Mouse (Mus musculus) naive thymus-derived CD4-positive, alpha-beta T cell, adult 2 months (primary cell): Measurements from ENCODE around the gene Sh3d21.
"Not testable (repeated sequence)": the region's sequence is repeated elsewhere in the genome, so short reads cannot be mapped to it uniquely, and the experiment has no call there.

Experiments
- DNase-seq: peaks from one replicate; pipeline ENCODE4 v3.0.0-alpha.2; 2011; ENCODE audit warnings: low read depth

The Sh3d21 gene

GRCm38 (mm10) chr4:126168851-126169250 lies 5.6 kb upstream of the Sh3d21 start:
- DNase-seq = no peak

GRCm38 (mm10) chr4:126166084-126166483 lies 2.8 kb upstream of the Sh3d21 start:
- DNase-seq = no peak

GRCm38 (mm10) chr4:126165092-126165491 lies 1.8 kb upstream of the Sh3d21 start:
- DNase-seq = not testable (repeated sequence)

GRCm38 (mm10) chr4:126163685-126164084 lies 394 bp upstream of the Sh3d21 start:
- no peak for DNase-seq

GRCm38 (mm10) chr4:126162544-126163066 lies 686 bp downstream of the Sh3d21 start:
- DNase-seq = peak; percentile 81

- DNase-seq = no peak
These were observed 1.3 kb downstream of the Sh3d21 start for GRCm38 (mm10) chr4:126161986-126162385.

GRCm38 (mm10) chr4:126161456-126161855 lies 1.8 kb downstream of the Sh3d21 start:
- no peak for DNase-seq

GRCm38 (mm10) chr4:126160981-126161380 lies 2.3 kb downstream of the Sh3d21 start:
- no peak for DNase-seq

- DNase-seq = no peak
These were observed 3.8 kb downstream of the Sh3d21 start for GRCm38 (mm10) chr4:126159455-126159854.

- DNase-seq = peak; percentile 52
These were observed 5.7 kb downstream of the Sh3d21 start for GRCm38 (mm10) chr4:126157562-126157961.

- peak; percentile 68 for DNase-seq
These were observed 6.7 kb downstream of the Sh3d21 start for GRCm38 (mm10) chr4:126156617-126157016.

GRCm38 (mm10) chr4:126155869-126156268 lies 7.4 kb downstream of the Sh3d21 start:
- DNase-seq = no peak

GRCm38 (mm10) chr4:126155183-126155582 lies 8.1 kb downstream of the Sh3d21 start:
- no peak for DNase-seq

GRCm38 (mm10) chr4:126152864-126153263 lies 10.4 kb downstream of the Sh3d21 start:
- no peak for DNase-seq

- no peak for DNase-seq
These were observed 11.4 kb downstream of the Sh3d21 start for GRCm38 (mm10) chr4:126151701-126152440.

- no peak for DNase-seq
These were observed 12.4 kb downstream of the Sh3d21 start for GRCm38 (mm10) chr4:126150949-126151320.

GRCm38 (mm10) chr4:126150297-126150948 lies 12.9 kb downstream of the Sh3d21 start:
- DNase-seq = peak; percentile 38

- DNase-seq = no peak
These were observed 13.5 kb downstream of the Sh3d21 start for GRCm38 (mm10) chr4:126149798-126150197.

GRCm38 (mm10) chr4:126149041-126149676 lies 14.1 kb downstream of the Sh3d21 start:
- DNase-seq = no peak

GRCm38 (mm10) chr4:126148161-126148961 lies 14.9 kb downstream of the Sh3d21 start:
- peak; percentile 73 for DNase-seq

GRCm38 (mm10) chr4:126147533-126148160 lies 15.6 kb downstream of the Sh3d21 start, which contains the start of gene Eva1b:
Gene Eva1b (plus strand): TSS chr4:126147744.
- no peak for DNase-seq
